Mouse (Mus musculus) thymus, adult 2 months (tissue): ENCODE data around the gene Gm16442.
"Not testable (repeated sequence)": the region's sequence is repeated elsewhere in the genome, so short reads cannot be mapped to it uniquely, and the experiment has no call there.

Source experiments
- CTCF ChIP-seq: fragments of 200-500 bp; IDR thresholded peaks from 2 replicates; pipeline ENCODE4 v1.5.1; 2012; ENCODE audit warnings: mild to moderate bottlenecking, control low read depth, low read length, moderate library complexity, borderline replicate concordance; ENCODE audit not compliant: control insufficient read depth, poor library complexity, insufficient read depth; ENCODE audit errors: extremely low read depth
- POLR2A ChIP-seq: fragments of 200-500 bp; IDR thresholded peaks from 2 replicates; pipeline ENCODE4 v1.6.1; 2012; ENCODE audit warnings: mild to moderate bottlenecking, low read length, control low read depth, moderate library complexity; ENCODE audit not compliant: control insufficient read depth, poor library complexity, insufficient read depth; ENCODE audit errors: extremely low read depth

DNA sequence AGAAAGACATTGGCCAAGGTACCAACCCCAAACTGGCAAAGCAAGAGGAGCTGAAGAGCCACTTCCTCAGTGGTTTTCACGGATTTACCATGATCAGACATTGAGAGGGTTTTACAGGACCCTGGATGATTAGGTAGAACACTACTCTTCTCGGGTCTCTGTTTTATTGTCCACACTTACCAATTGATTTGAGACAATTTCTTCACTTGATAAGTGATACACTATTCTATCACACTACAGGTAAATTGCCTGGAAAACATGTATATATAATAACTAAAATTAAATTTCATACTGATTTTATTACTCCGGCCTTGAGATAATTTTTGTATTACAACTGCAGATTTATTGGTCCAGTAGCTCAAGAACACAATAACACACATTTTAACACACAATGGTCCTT, 45.9 kb upstream of the Gm16442 start, which contains the start of gene Vmn1r94:
- TF ChIP-seq CTCF, POLR2A: not testable (repeated sequence)
